Mouse (Mus musculus) neural tube, embryonic 11.5 days (tissue): Measurements from ENCODE around the gene Vsig10l. TPM values are rescaled to one million over a fixed set of nuclear protein-coding genes. Genes with fewer than 3 reads are reported as not detected.

ENCODE experiments used
- ATAC-seq: fragments of 200-750 bp; cut with Nextera tagmentation; 2 replicates; pipeline ENCODE4 v1.8.0; 2017; ENCODE audit warnings: moderate number of reproducible peaks, mild to moderate bottlenecking, moderate TSS enrichment, moderate library complexity; ENCODE audit not compliant: insufficient read depth, low FRiP score, low TSS enrichment
- DNase-seq: peaks from one replicate; pipeline ENCODE4 v3.0.0-alpha.2; 2015; ENCODE audit warnings: low spot score
- H3K27ac ChIP-seq: fragments of 300-500 bp; sonication (generic); 2 replicates; pipeline ENCODE4 v1.5.1; 2014; ENCODE audit warnings: low read depth, mild to moderate bottlenecking, low read length
- H3K27me3 ChIP-seq: fragments of 300-500 bp; sonication (generic); 2 replicates; pipeline ENCODE4 v1.6.1; 2014; ENCODE audit warnings: mild to moderate bottlenecking, low read length, mixed read lengths; ENCODE audit not compliant: control insufficient read depth, insufficient read depth
- H3K36me3 ChIP-seq: fragments of 300-500 bp; sonication (generic); 2 replicates; pipeline ENCODE4 v1.6.1; 2014; ENCODE audit warnings: mild to moderate bottlenecking, low read length, moderate library complexity, mixed read lengths; ENCODE audit not compliant: control insufficient read depth, insufficient read depth
- H3K4me1 ChIP-seq: fragments of 300-500 bp; sonication (generic); 2 replicates; pipeline ENCODE4 v1.6.1; 2014; ENCODE audit warnings: low read length, mixed read lengths; ENCODE audit not compliant: control insufficient read depth, insufficient read depth
- H3K4me2 ChIP-seq: fragments of 300-500 bp; sonication (generic); 2 replicates; pipeline ENCODE4 v1.6.1; 2014; ENCODE audit warnings: low read depth, mild to moderate bottlenecking, moderate library complexity
- H3K4me3 ChIP-seq: fragments of 300-500 bp; sonication (generic); 2 replicates; pipeline ENCODE4 v1.5.1; 2014; ENCODE audit warnings: low read depth, low read length
- H3K9ac ChIP-seq: fragments of 300-500 bp; sonication (generic); 2 replicates; pipeline ENCODE4 v1.6.1; 2014; ENCODE audit warnings: mild to moderate bottlenecking, low read length
- H3K9me3 ChIP-seq: fragments of 300-500 bp; sonication (generic); 2 replicates; pipeline ENCODE4 v1.6.1; 2016; ENCODE audit warnings: low read length; ENCODE audit not compliant: control insufficient read depth
- WGBS: fragments of 180-500 bp; shearing (Covaris S2); extraction: QIAGEN DNeasy Blood & Tissue Kit; methylation state at CpG from one replicate; pipeline ENCODE4 v1.1.7; 2014; 5-methylcytosine and 5-hydroxymethylcytosine counted together
- polyA plus RNA-seq: library from polyadenylated mRNA; unstranded; fragments of >200 nt; fragmentation: Nextera tagmentation; extraction: Ambion mirVana; gene quantifications from 2 replicates; pipeline ENCODE4 v1.2.1, GENCODE M21; 2014

Gene Vsig10l
- polyA plus RNA-seq, 1 experiment from 2014 or later, result 4.0 TPM

DNA sequence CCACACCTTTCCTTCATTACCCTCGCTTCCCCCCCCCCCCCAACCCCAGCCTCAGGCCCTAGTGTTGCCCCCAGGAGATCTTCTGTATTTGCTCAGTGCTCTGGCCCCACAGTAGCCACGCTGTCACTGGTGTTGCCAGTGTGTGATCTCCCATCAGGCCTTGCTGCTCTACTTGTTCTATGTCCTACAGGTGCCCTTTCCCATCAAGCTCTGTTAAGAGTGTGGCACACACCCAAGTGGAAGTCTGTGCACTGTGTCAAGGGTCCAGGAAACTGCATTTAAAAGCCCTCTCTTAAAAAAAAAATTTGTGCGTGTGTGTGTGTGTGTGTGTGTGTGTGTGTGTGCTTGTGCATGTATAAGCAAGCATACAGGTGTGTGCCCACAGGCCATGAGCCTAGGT is 14.7 kb upstream of the Vsig10l start:
- no peaks in the 10 kb centered on the region for H3K27me3 ChIP-seq
- 90% methylated on average over 2 of the region's 3 CpGs for WGBS
- DNase-seq (no peak), ATAC-seq (no peak)
- H3K4me3 ChIP-seq, result no peak overlapping the region
- H3K36me3 ChIP-seq, result no peaks in the 10 kb centered on the region; the same call in 1 of the 2 replicates
- H3K9ac ChIP-seq, result no peak overlapping the region
- H3K9me3 ChIP-seq, result no peaks in the 10 kb centered on the region
- no peak overlapping the region for H3K4me2 ChIP-seq
- 0 out of 2 replicates have a peak, but pooled peaks cover 4% of the 10 kb centered on the region for H3K4me1 ChIP-seq
- H3K27ac ChIP-seq, result no peak overlapping the region

DNA sequence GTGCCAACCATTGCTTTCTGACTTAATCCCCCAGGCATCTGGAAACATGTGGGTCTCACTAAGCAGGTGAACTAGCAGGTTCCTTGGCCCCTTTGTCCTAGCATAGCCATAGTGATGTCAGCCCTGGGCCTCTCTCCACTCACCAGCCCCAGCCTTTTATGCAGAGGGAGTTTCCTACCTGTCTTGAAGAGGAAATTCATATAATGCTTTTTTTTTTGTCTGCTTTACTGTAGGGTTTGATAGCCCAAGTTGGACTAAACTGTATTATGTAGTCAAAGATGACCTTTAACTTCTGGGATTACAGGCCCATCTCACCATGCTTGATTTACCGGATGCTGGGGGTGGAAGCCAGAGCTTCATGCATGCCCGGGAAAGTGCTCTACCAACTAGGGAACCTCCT is 13.1 kb upstream of the Vsig10l start:
- peaks cover 4% of the 10 kb centered on the region for H3K36me3 ChIP-seq
- no peak overlapping the region for H3K4me3 ChIP-seq
- DNase-seq, result no peak
- no peaks in the 10 kb centered on the region for H3K9me3 ChIP-seq
- no peak overlapping the region for H3K4me2 ChIP-seq
- H3K27me3 ChIP-seq, result no peaks in the 10 kb centered on the region
- no peak for ATAC-seq
- H3K27ac ChIP-seq, result no peak overlapping the region
- H3K9ac ChIP-seq, result no peak overlapping the region
- H3K4me1 ChIP-seq, result 0 out of 2 replicates have a peak, but pooled peaks cover 1% of the 10 kb centered on the region
- WGBS, result 81% methylated on average over 2 of the region's 2 CpGs

DNA sequence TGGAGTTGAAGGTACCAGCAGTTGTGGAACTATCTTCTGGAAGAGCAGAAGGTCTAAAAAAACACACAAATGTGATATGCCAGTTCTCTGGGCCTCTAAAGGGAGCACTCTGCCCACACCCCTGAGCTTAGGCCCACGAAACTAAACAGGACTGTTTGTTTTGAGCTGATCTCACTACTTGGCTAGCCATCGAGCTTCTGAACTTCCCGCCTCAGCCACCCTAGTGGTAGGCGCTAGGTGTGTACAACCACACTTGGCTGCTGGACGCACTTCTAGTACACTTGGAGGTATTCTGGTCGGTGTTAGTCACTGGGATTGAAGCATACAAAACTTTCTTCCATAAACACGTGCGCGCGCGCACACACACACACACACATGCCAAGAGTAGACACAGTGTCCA is 11.2 kb upstream of the Vsig10l start:
- 93% methylated on average over 11 of the region's 11 CpGs for WGBS
- Histone ChIP-seq H3K36me3 (peaks cover 4% of the 10 kb centered on the region), H3K27ac (no peak overlapping the region), H3K27me3 (no peaks in the 10 kb centered on the region), H3K9ac (no peak overlapping the region), H3K4me3 (no peak overlapping the region), H3K4me1 (no peaks in the 10 kb centered on the region), H3K9me3 (no peaks in the 10 kb centered on the region), H3K4me2 (no peak overlapping the region)
- no peak for ATAC-seq
- no peak for DNase-seq

GRCm38 (mm10) chr7:43452609-43453008 is 10.3 kb upstream of the Vsig10l start:
- 44% methylated on average over 4 of the region's 4 CpGs for WGBS
- H3K36me3 ChIP-seq, result peaks cover 6% of the 10 kb centered on the region
- H3K27ac ChIP-seq, result no peak overlapping the region
- no peaks in the 10 kb centered on the region for H3K27me3 ChIP-seq
- no peak overlapping the region for H3K9ac ChIP-seq
- H3K4me1 ChIP-seq, result no peaks in the 10 kb centered on the region
- no peaks in the 10 kb centered on the region for H3K9me3 ChIP-seq
- H3K4me2 ChIP-seq, result no peak overlapping the region
- DNase-seq, result no peak
- H3K4me3 ChIP-seq, result no peak overlapping the region
- ATAC-seq, result no peak

- ATAC-seq (no peak), DNase-seq (no peak)
- Histone ChIP-seq H3K9ac (no peak overlapping the region), H3K4me1 (no peaks in the 10 kb centered on the region), H3K4me2 (no peak overlapping the region), H3K4me3 (no peak overlapping the region), H3K9me3 (no peaks in the 10 kb centered on the region), H3K36me3 (peaks cover 6% of the 10 kb centered on the region), H3K27ac (no peak overlapping the region), H3K27me3 (no peaks in the 10 kb centered on the region)
- 91% methylated on average over 14 of the region's 14 CpGs for WGBS
These were observed 9.2 kb upstream of the Vsig10l start for GRCm38 (mm10) chr7:43453599-43454355.

DNA sequence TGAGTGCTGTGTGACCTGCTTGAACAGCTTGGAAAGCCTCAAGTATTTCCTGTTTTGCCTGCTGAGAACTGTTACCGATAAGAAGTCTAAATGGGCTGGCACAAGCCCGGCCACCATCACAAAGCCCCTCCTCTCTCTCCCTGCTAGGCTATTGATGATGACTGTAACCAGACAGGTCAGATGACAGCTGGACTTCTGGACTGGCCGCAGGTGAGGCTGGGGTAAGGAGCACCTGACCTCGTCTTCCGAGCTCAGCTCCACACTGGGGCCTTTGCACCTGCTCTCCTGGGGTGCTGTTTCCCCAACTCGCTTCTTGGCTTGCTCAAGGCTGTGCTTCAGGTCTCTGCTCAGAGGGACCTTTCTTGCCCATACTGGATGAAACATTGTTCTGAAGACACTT is 8.6 kb upstream of the Vsig10l start:
- Histone ChIP-seq H3K4me2 (no peak overlapping the region), H3K4me1 (no peaks in the 10 kb centered on the region), H3K9me3 (no peaks in the 10 kb centered on the region), H3K9ac (no peak overlapping the region), H3K27ac (no peak overlapping the region), H3K4me3 (no peak overlapping the region), H3K27me3 (no peaks in the 10 kb centered on the region), H3K36me3 (peaks cover 6% of the 10 kb centered on the region)
- no peak for DNase-seq
- no peak for ATAC-seq
- 94% methylated on average over 6 of the region's 6 CpGs for WGBS

DNA sequence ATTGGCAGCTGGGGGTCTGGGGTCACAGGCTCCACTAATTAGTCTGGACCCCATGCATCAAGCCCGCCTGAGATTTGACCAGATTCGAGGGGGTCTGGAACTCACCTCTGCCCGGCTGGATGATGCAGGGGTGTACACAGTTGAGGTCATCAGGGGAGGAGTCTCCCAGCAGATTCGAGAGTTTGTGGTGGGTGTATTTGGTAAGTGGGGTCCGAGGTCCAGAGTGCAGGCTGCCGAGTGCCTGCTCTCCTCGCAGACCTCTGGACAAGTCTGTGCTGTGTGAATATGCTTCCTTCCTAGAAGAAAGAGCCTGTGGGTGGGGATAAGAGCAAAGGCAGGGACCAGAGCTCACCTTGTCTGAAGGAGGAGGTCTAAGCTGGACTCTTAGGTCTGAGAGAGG is 1.0 kb downstream of the Vsig10l start:
- no peak overlapping the region for H3K9ac ChIP-seq
- no peak for DNase-seq
- H3K36me3 ChIP-seq, result no peaks in the 10 kb centered on the region
- H3K4me1 ChIP-seq, result no peaks in the 10 kb centered on the region
- no peak overlapping the region for H3K4me2 ChIP-seq
- ATAC-seq, result no peak
- no peaks in the 10 kb centered on the region for H3K9me3 ChIP-seq
- peaks cover 7% of the 10 kb centered on the region; the same call in 1 of the 2 replicates for H3K27me3 ChIP-seq
- WGBS, result 87% methylated on average over 7 of the region's 7 CpGs
- no peak overlapping the region for H3K27ac ChIP-seq
- H3K4me3 ChIP-seq, result no peak overlapping the region

- DNase-seq (peak; percentile 73), ATAC-seq (peak; percentile 73; the same call in 1 of the 2 replicates)
- Histone ChIP-seq H3K9me3 (no peaks in the 10 kb centered on the region), H3K4me2 (peak overlapping the region; percentile 65), H3K36me3 (no peaks in the 10 kb centered on the region), H3K9ac (0 out of 2 replicates have a peak overlapping the region, but pooled peaks have one; percentile 15), H3K27ac (no peak overlapping the region), H3K4me1 (no peaks in the 10 kb centered on the region), H3K4me3 (peak overlapping the region; percentile 37), H3K27me3 (peaks cover 7% of the 10 kb centered on the region; the same call in 1 of the 2 replicates)
- 8% methylated on average over 35 of the region's 35 CpGs for WGBS
These were observed 2.0 kb downstream of the Vsig10l start for GRCm38 (mm10) chr7:43464864-43465343.
